Mouse (Mus musculus) liver, embryonic 14 days (tissue): Measurements from ENCODE around the gene Ugt1a10. TPM values are rescaled to one million over a fixed set of nuclear protein-coding genes. Genes with fewer than 3 reads are reported as not detected.

ENCODE experiments used
- polyA plus RNA-seq: library from polyadenylated mRNA; depleted of rRNA; stranded (reverse); fragments of >200 nt; gene quantifications from 2 replicates; pipeline ENCODE4 v1.2.3, GENCODE M21; 2012; rRNA removed

Gene Ugt1a10
- not detected in 2 replicates for polyA plus RNA-seq

GRCm38 (mm10) chr1:88055088-88055487, at the start of gene Ugt1a10:
Gene Ugt1a10 (plus strand): TSS chr1:88055388.

GRCm38 (mm10) chr1:88008211-88008697, 46.9 kb upstream of the Ugt1a10 start, which contains the start of gene Usp40:
Gene Usp40 (minus strand): TSS chr1:88008551.

GRCm38 (mm10) chr1:88070495-88070894, 15.3 kb downstream of the Ugt1a10 start, which contains the start of gene Ugt1a9:
Gene Ugt1a9 (plus strand): TSS chr1:88070800.

GRCm38 (mm10) chr1:88087513-88087912, 32.3 kb downstream of the Ugt1a10 start, which contains the start of gene Ugt1a8:
Gene Ugt1a8 (plus strand): TSS chr1:88087813.

GRCm38 (mm10) chr1:88094941-88095492, 39.8 kb downstream of the Ugt1a10 start, which contains the start of gene Ugt1a7c:
Gene Ugt1a7c (plus strand): TSS chr1:88095062.

GRCm38 (mm10) chr1:88103019-88103418, 47.8 kb downstream of the Ugt1a10 start, which contains the start of gene Ugt1a6b:
Gene Ugt1a6b (plus strand): TSS chr1:88103252.

DNA sequence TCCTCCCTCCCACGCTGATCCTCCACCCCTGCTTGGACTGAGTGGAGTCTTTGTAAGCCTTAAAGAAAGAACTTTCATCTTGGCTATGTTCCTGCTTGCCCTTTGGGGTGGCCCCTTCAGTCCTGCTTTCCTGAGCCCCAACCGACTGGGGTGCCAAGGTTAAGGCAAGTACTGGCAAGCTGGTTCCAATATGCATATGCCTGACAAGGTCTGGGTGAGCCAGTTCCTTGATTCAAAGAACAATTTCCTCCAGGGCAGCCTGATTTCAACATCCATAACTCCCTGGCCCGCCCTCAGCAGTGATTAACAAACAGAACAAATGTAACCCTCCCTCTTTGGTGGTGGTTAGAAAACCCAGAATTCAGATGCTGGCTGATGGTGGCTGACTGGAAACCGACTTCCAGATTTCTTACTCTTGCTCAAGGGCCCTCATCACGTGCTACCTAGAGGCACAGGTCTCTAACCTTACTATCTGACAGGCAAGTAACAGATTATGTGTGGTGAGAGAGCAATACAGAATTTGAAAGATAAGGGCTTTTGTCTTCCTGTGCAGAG, 79.3 kb downstream of the Ugt1a10 start, which contains the start of gene Ugt1a6a:
Ugt1a6a (plus strand) TSS at position 353 of the 555 bp plus-strand sequence.

DNA sequence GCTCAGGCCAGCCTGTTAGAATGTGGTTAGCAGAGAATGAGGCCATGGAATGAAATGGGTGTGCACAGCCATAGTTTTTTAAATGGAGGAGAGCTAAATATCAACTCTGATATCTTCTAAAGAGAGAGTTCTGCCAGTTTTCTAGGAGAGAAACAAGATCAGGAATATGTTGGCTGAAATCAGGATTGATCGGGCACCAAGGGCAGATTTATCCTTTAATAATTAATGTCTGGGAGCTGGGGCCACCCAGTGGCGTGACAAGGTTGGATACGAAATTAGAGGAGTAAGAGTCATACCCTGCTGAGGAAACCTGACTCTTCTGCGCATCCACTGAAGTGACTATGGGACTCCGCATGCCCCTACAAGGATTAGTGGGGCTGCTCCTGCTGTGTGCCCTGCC, 110.5 kb downstream of the Ugt1a10 start, which contains the start of gene Ugt1a5:
Ugt1a5 (plus strand) TSS at position 302 of the 400 bp plus-strand sequence.

GRCm38 (mm10) chr1:88200456-88200855, 145.3 kb downstream of the Ugt1a10 start, which contains the start of gene Ugt1a2:
Gene Ugt1a2 (plus strand): TSS chr1:88200601.

GRCm38 (mm10) chr1:88205294-88205922, 150.2 kb downstream of the Ugt1a10 start, which contains the start of gene Dnajb3:
Gene Dnajb3 (minus strand): TSS chr1:88205782.

GRCm38 (mm10) chr1:88211812-88212211, 156.6 kb downstream of the Ugt1a10 start, which contains the start of gene Ugt1a1:
Gene Ugt1a1 (plus strand): TSS chr1:88211959.

GRCm38 (mm10) chr1:88226670-88227379, 171.6 kb downstream of the Ugt1a10 start, which contains the start of gene Mroh2a:
Gene Mroh2a (plus strand): TSS chr1:88226986.

Other genes starting within 250 kb of the Ugt1a10 start
- gene Dgkd, start 202.1 kb upstream of the Ugt1a10 start, polyA plus RNA-seq: 7.6 and 8.9 TPM in 2 replicates
- gene Usp40, start 46.8 kb upstream of the Ugt1a10 start, polyA plus RNA-seq: 4.8 and 5.0 TPM in 2 replicates
- 0.08 and 0.17 TPM in 2 replicates for gene Ugt1a9, start 15.4 kb downstream of the Ugt1a10 start, polyA plus RNA-seq
- gene Ugt1a8, start 32.4 kb downstream of the Ugt1a10 start, polyA plus RNA-seq: not detected in 2 replicates
- gene Ugt1a7c, start 39.7 kb downstream of the Ugt1a10 start, polyA plus RNA-seq: 1.3 and 1.7 TPM in 2 replicates
- 2.9 and 3.5 TPM in 2 replicates for gene Ugt1a6b, start 47.9 kb downstream of the Ugt1a10 start, polyA plus RNA-seq
- 3.2 and 4.1 TPM in 2 replicates for gene Ugt1a6a, start 79.4 kb downstream of the Ugt1a10 start, polyA plus RNA-seq
- 0.03 and 0.08 TPM in 2 replicates for gene Ugt1a5, start 110.6 kb downstream of the Ugt1a10 start, polyA plus RNA-seq
- gene Ugt1a2, start 145.2 kb downstream of the Ugt1a10 start, polyA plus RNA-seq: 0.01 TPM in 1 of 2 replicates, not detected in the other
- 5.6 and 7.1 TPM in 2 replicates for gene Dnajb3, start 150.4 kb downstream of the Ugt1a10 start, polyA plus RNA-seq
- 0.18 and 0.36 TPM in 2 replicates for gene Ugt1a1, start 156.6 kb downstream of the Ugt1a10 start, polyA plus RNA-seq
- gene Mroh2a, start 171.6 kb downstream of the Ugt1a10 start, polyA plus RNA-seq: 0.02 and 0.03 TPM in 2 replicates
- 53.8 and 67.7 TPM in 2 replicates for gene Hjurp, start 222.2 kb downstream of the Ugt1a10 start, polyA plus RNA-seq
- not detected in 2 replicates for gene Trpm8, start 222.3 kb downstream of the Ugt1a10 start, polyA plus RNA-seq